Mouse (Mus musculus) ovary, postnatal 10 days (tissue): ENCODE data around the gene Ebf4.
A peak's percentile ranks its signal among the peaks of the same experiment; 100 is the strongest.

Source experiments
- DNase-seq: peaks from one replicate; pipeline ENCODE4 v3.0.0; 2022; ENCODE audit warnings: low spot score

Ebf4 gene

GRCm38 (mm10) chr2:130386212-130386611 is 91.2 kb downstream of the Ebf4 start:
- DNase-seq: no peak

DNA sequence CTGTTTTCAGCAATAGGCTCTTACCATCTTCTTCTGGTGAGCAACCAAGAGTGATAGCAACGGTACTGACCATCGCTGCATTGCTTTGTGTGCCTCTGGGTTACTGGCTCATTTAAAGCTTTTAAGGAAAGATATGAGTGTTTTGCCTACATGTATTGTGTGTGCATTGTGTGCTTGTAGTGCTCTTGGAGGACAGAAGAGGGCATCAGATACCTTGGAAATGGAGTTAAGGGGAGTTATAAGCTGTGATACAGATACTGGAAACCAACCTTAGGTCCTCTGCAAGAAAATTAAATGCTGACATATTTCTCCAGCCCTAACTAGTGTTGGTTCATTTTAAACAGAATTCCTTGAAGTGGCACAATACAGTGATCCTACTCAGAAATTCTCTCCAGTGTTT is 93.8 kb downstream of the Ebf4 start:
- DNase-seq: no peak

- DNase-seq: no peak
These were observed 96.1 kb downstream of the Ebf4 start for GRCm38 (mm10) chr2:130390993-130391625.

GRCm38 (mm10) chr2:130392836-130393235 is 97.9 kb downstream of the Ebf4 start:
- DNase-seq: no peak

DNA sequence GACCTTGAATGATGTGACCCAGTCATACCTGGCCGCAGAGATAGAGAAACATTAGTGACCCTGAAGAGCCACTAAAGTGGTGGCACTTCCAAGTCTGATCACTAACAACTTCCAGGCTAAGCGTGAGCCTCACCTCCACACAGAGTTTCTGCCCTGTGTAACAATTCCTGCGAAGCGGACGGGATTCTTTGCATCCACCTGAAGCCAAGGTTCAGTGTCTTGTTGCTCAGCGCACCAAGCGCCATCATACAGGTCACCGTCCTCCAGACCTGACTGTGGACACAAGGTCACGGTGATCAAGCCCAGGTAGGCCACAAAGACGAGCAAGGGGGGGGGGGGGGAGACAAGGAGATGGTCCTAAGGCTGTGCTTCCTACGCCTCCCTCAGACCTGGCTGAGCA is 100.7 kb downstream of the Ebf4 start:
- DNase-seq: no peak

- peak; percentile 27 for DNase-seq
These were observed 102.4 kb downstream of the Ebf4 start, which contains the start of gene Cpxm1 for GRCm38 (mm10) chr2:130397186-130397985. TSS of gene Cpxm1 (minus strand) at chr2:130397574.

- no peak for DNase-seq
These were observed 103.1 kb downstream of the Ebf4 start for GRCm38 (mm10) chr2:130398091-130398490.

GRCm38 (mm10) chr2:130400046-130400445 is 105.1 kb downstream of the Ebf4 start:
- DNase-seq: no peak

DNA sequence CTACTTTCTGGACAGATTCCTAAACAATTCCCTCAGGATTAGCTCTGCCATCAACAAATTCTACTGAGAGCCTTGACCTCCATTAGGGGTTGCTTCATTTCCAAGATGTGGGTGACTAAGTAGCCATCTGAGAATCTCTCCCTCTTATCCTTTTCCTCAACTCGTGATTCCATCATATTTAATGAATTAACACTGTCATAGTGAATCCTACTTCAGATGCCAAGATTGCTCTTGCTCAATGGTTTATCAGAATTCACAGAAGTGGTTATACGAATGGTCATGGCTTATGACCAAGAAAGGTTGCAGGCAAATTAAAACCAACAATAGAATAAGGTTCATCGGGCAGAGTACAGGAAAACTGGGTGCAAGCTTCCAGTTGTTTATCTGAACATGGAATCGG is 106.9 kb downstream of the Ebf4 start:
- no peak for DNase-seq

DNA sequence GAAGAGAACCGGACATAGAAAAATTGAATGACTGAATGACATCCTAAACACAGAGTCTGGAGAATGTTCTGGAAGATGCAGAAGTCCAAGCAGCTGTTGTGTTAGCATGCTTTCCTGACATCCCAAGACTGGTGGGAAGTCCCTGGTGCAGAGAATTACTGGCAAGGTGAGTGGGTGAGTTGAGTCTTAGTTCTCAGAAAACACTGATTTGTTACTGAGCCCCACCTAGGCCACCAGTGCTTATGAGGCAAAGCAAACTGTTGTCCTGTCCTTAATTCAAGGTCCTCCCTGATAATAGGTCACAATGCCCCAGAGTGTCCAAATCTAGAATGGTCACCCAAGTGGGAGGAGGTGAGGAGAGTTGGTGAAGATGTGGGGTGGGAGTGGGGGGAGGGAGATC is 110.0 kb downstream of the Ebf4 start, which contains the start of the genes Gm28372 and 1700020A23Rik:
Gene Gm28372, plus strand, starts transcription at position 301 of the 400 bp plus-strand sequence.
Gene 1700020A23Rik, plus strand, starts transcription at position 321 of the 400 bp plus-strand sequence.
- no peak for DNase-seq

GRCm38 (mm10) chr2:130406178-130406577 is 111.2 kb downstream of the Ebf4 start, which contains the start of gene Tmem239:
TSS of gene Tmem239 (plus strand) at chr2:130406478.
- no peak for DNase-seq

DNA sequence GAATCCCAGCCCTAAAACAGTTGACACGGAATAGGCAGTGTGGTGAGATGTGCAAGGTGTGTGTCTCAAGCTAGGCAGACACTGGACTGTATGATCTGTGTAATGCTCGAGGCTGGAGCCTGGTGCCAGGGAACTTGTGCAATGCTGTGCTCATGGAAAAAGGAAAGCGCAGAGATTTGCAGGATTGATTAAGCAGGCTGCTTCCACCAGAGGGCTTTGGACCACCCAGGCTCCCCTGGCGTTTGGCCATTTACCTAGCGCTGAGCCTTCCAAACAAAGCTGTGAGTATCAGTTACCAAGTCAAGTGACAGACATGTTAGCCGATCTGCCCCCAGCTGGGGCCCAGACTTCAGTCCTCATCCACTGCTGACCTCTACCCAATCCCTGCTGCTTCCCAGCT is 113.2 kb downstream of the Ebf4 start:
- DNase-seq: no peak

GRCm38 (mm10) chr2:130411558-130412495 is 116.9 kb downstream of the Ebf4 start:
- peak; percentile 83 for DNase-seq

GRCm38 (mm10) chr2:130412775-130413174 is 117.8 kb downstream of the Ebf4 start:
- no peak for DNase-seq

DNA sequence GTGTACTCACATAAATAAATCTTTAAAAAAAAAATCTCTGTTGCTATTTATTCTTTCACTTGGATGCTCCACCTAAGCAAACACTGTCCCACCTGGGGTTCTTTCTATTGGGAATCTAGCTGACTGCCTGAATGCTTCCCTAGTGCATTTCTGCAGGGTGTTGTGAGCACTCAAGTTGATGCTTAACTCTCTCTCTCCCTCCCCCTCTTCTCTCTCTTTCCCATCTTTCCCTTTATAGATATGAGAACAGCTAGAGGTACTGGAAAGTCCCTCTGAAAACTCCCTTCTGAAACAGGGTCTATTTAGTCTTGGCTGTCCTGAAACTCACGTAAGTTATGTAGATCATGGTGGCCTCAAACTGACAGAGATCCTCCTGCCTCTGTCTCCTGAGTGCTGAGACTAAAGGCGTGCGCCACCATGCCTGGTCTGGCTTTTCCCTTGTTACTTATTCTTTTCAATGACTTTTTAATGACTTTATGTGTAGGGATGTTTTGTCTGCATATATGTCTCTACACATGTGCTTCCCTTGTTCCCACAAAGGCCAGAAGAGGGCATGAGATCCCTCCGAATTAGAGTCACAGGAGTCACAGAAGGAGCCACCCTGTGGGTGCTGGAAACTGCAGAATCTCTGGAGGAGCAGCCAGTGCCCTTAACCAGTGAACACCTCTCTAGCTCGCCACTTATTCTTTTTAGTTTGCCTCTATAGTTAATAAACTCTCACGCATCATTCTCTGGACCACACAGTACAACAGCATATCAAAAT is 119.3 kb downstream of the Ebf4 start:
- no peak for DNase-seq
